Mouse (Mus musculus) kidney, postnatal 0 days (tissue): ENCODE results near the gene Fyco1. TPM values are rescaled to one million over a fixed set of nuclear protein-coding genes. Genes with fewer than 3 reads are reported as not detected.
"Not testable (repeated sequence)": the region's sequence is repeated elsewhere in the genome, so short reads cannot be mapped to it uniquely, and the experiment has no call there.

Experiments used
- ATAC-seq: fragments of 200-750 bp; cut with Nextera tagmentation; replicated peaks from 2 replicates; pipeline ENCODE4 v1.8.0; 2017; ENCODE audit warnings: low read depth, moderate number of reproducible peaks, moderate TSS enrichment, moderate library complexity; ENCODE audit not compliant: low FRiP score
- DNase-seq: peaks from one replicate; pipeline ENCODE4 v3.0.0-alpha.2; 2016; ENCODE audit warnings: low spot score
- H3K27ac ChIP-seq: fragments of 300-500 bp; sonication (generic); 2 replicates; pipeline ENCODE4 v1.5.1; 2014; ENCODE audit warnings: mild to moderate bottlenecking
- H3K27me3 ChIP-seq: fragments of 300-500 bp; sonication (generic); 2 replicates; pipeline ENCODE4 v1.6.1; 2014; ENCODE audit warnings: low read length, mixed read lengths; ENCODE audit not compliant: insufficient read depth
- H3K36me3 ChIP-seq: fragments of 300-500 bp; sonication (generic); 2 replicates; pipeline ENCODE4 v1.6.1; 2014; ENCODE audit warnings: low read length, mixed read lengths; ENCODE audit not compliant: insufficient read depth
- H3K4me1 ChIP-seq: fragments of 300-500 bp; sonication (generic); replicated peaks from 2 replicates; pipeline ENCODE4 v1.6.1; 2014; ENCODE audit warnings: antibody characterized with exemption, low read length, mixed read lengths; ENCODE audit not compliant: insufficient read depth
- H3K4me2 ChIP-seq: fragments of 300-500 bp; sonication (generic); 2 replicates; pipeline ENCODE4 v1.6.1; 2014; ENCODE audit warnings: mild to moderate bottlenecking, low read length, moderate library complexity, mixed read lengths
- H3K4me3 ChIP-seq: fragments of 300-500 bp; sonication (generic); replicated peaks from 2 replicates; pipeline ENCODE4 v1.5.1; 2014; ENCODE audit warnings: low read depth, low read length
- H3K9ac ChIP-seq: fragments of 300-500 bp; sonication (generic); 2 replicates; pipeline ENCODE4 v1.6.1; 2014; ENCODE audit warnings: low read depth, low read length
- H3K9me3 ChIP-seq: fragments of 300-500 bp; sonication (generic); replicated peaks from 2 replicates; pipeline ENCODE4 v1.6.1; 2016; ENCODE audit warnings: low read length, inconsistent platforms, mixed read lengths
- CTCF ChIP-seq: IDR thresholded peaks from 2 replicates; pipeline ENCODE4 v1.5.1; 2016; ENCODE audit warnings: antibody characterized with exemption, low read depth, mild to moderate bottlenecking, moderate library complexity
- WGBS: fragments of 180-500 bp; shearing (Covaris S2); extraction: QIAGEN DNeasy Blood & Tissue Kit; methylation state at CpG from one replicate; pipeline ENCODE4 v1.1.7; 2014; 5-methylcytosine and 5-hydroxymethylcytosine counted together
- polyA plus RNA-seq: library from polyadenylated mRNA; unstranded; fragments of >200 nt; fragmentation: Nextera tagmentation; extraction: Ambion mirVana; gene quantifications from 2 replicates; pipeline ENCODE4 v1.2.1, GENCODE M21; 2015

The Fyco1 gene
- polyA plus RNA-seq, 1 experiment from 2014 or later: 5.3 TPM

DNA sequence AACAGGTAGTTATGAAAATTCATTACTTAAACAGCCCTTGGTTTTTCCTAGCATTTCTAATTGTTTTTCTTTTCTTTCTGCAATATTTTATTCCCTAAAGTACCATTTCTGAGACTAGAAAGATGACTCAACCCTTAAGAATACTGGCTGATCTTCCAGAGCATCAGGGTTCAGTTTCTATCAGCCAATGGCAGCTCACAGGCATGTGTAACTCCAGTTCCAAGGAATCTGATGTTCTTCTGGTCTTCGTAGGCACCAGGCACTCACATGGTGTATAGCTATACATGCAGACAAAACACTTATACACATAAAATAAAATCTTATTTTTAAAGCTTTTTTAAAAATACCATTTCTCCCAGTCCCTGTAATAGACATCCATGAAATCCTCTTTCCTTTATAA lies 93.5 kb downstream of the Fyco1 start:
- no peak for DNase-seq
- Histone ChIP-seq H3K36me3 (no peaks in the 10 kb centered on the region), H3K27ac (no peak overlapping the region), H3K4me2 (no peak overlapping the region), H3K4me3 (no peak overlapping the region), H3K27me3 (no peaks in the 10 kb centered on the region), H3K4me1 (no peaks in the 10 kb centered on the region), H3K9me3 (no peaks in the 10 kb centered on the region), H3K9ac (no peak overlapping the region)
- WGBS: 73% methylated on average over 1 of the region's 1 CpGs
- no peak for ATAC-seq
- no peak for TF ChIP-seq CTCF

- H3K9me3 ChIP-seq: no peaks in the 10 kb centered on the region
- H3K4me1 ChIP-seq: no peaks in the 10 kb centered on the region
- WGBS: 62% methylated on average over 2 of the region's 2 CpGs
- ATAC-seq (no peak), DNase-seq (no peak)
- no peak overlapping the region for H3K4me3 ChIP-seq
- H3K27me3 ChIP-seq: no peaks in the 10 kb centered on the region
- H3K36me3 ChIP-seq: no peaks in the 10 kb centered on the region
- H3K9ac ChIP-seq: no peak overlapping the region
- no peak overlapping the region for H3K27ac ChIP-seq
- TF ChIP-seq CTCF: no peak
- H3K4me2 ChIP-seq: no peak overlapping the region
These were observed 94.4 kb downstream of the Fyco1 start for GRCm38 (mm10) chr9:123757326-123757725.

- Histone ChIP-seq H3K27ac (no peak overlapping the region), H3K9me3 (no peaks in the 10 kb centered on the region), H3K27me3 (no peaks in the 10 kb centered on the region), H3K36me3 (no peaks in the 10 kb centered on the region), H3K9ac (no peak overlapping the region), H3K4me2 (no peak overlapping the region), H3K4me1 (no peaks in the 10 kb centered on the region), H3K4me3 (no peak overlapping the region)
- ATAC-seq (no peak), DNase-seq (no peak)
- 78% methylated on average over 3 of the region's 3 CpGs for WGBS
- no peak for TF ChIP-seq CTCF
These were observed 94.9 kb downstream of the Fyco1 start for GRCm38 (mm10) chr9:123756752-123757151.

- Histone ChIP-seq H3K4me2 (no peak overlapping the region), H3K4me3 (no peak overlapping the region), H3K36me3 (no peaks in the 10 kb centered on the region), H3K9ac (no peak overlapping the region), H3K27ac (no peak overlapping the region), H3K4me1 (no peaks in the 10 kb centered on the region), H3K27me3 (no peaks in the 10 kb centered on the region), H3K9me3 (no peaks in the 10 kb centered on the region)
- ATAC-seq: no peak
- 77% methylated on average over 4 of the region's 4 CpGs for WGBS
- no peak for TF ChIP-seq CTCF
- DNase-seq: no peak
These were observed 97.4 kb downstream of the Fyco1 start for GRCm38 (mm10) chr9:123754333-123754732.

DNA sequence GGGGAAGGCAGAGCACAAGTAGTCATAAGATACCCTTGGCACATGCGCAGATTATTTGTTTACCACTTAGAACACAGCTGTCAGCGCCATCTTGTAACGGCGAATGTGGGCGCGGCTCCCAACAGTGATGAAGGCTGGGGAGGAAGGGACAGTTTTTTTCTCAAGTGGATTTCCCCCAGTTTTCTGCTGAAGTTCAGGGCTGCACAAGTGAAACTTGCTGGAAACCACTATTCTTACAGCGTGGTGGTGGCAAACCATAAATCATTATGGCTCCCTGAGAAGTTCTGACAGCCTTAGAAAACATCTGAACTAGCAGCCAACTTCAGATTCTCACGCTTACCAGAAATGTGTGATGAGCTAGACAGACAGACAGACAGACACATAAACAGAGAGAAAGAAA lies 102.0 kb downstream of the Fyco1 start:
- not testable (repeated sequence) for ATAC-seq, H3K4me2 ChIP-seq, H3K4me1 ChIP-seq, DNase-seq, H3K9ac ChIP-seq, H3K9me3 ChIP-seq, H3K36me3 ChIP-seq, H3K4me3 ChIP-seq, H3K27ac ChIP-seq, H3K27me3 ChIP-seq
- 84% methylated on average over 7 of the region's 8 CpGs for WGBS

DNA sequence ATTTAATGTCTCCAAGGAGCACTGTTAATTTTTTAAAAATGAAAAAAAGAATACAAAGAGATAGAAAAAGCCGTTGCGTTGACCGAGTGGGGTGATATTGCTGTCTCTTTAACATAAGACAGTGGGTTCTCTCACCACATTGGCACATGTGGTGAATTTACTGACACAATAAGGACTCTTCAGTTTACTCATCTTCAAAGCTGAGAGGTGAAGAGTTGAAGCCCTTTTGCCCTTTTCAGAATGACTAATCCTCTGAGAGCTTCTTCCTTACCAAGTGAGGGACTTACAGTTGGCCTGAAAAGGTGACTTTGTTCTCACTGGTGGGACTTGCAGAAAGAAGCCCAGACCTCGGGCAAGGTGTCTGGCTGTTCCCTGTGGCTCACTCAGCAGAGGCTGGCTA lies 110.9 kb downstream of the Fyco1 start:
- ATAC-seq (no peak), DNase-seq (no peak)
- no peaks in the 10 kb centered on the region for H3K36me3 ChIP-seq
- no peak overlapping the region for H3K4me3 ChIP-seq
- H3K4me1 ChIP-seq: no peaks in the 10 kb centered on the region
- TF ChIP-seq CTCF: no peak
- no peaks in the 10 kb centered on the region for H3K9me3 ChIP-seq
- no peak overlapping the region for H3K9ac ChIP-seq
- H3K27ac ChIP-seq: no peak overlapping the region
- WGBS: 85% methylated on average over 4 of the region's 4 CpGs
- H3K4me2 ChIP-seq: no peak overlapping the region
- H3K27me3 ChIP-seq: no peaks in the 10 kb centered on the region

Other genes with a start within 250 kb of the Fyco1 start
- 9.5 and 12.1 TPM in 2 replicates for gene Slc6a20b, start 219.3 kb downstream of the Fyco1 start, polyA plus RNA-seq
- 0.11 and 0.23 TPM in 2 replicates for gene Ccr9, start 173.5 kb downstream of the Fyco1 start, polyA plus RNA-seq
- 2.2 TPM in 2 replicates for gene Slc6a20a, start 173.0 kb downstream of the Fyco1 start, polyA plus RNA-seq
- gene Lztfl1, start 134.2 kb downstream of the Fyco1 start, polyA plus RNA-seq: 57.5 and 59.6 TPM in 2 replicates
- 0.17 and 0.18 TPM in 2 replicates for gene Cxcr6, start 45.4 kb downstream of the Fyco1 start, polyA plus RNA-seq
- 0.04 and 0.05 TPM in 2 replicates for gene Xcr1, start 10.1 kb upstream of the Fyco1 start, polyA plus RNA-seq
- 2.8 and 3.0 TPM in 2 replicates for gene Ccr1, start 116.8 kb upstream of the Fyco1 start, polyA plus RNA-seq
- not detected in 2 replicates for gene Ccr1l1, start 126.5 kb upstream of the Fyco1 start, polyA plus RNA-seq
- gene Ccr3, start 170.1 kb upstream of the Fyco1 start, polyA plus RNA-seq: not detected in 2 replicates